Mouse (Mus musculus): Measurements from ENCODE around the gene Clec3a. TPM values are rescaled to one million over a fixed set of nuclear protein-coding genes. Genes with fewer than 3 reads are reported as not detected.

Gene Clec3a
- not detected for polyA plus RNA-seq (2012; fragmentation: generic; extraction: Trizol)

DNA sequence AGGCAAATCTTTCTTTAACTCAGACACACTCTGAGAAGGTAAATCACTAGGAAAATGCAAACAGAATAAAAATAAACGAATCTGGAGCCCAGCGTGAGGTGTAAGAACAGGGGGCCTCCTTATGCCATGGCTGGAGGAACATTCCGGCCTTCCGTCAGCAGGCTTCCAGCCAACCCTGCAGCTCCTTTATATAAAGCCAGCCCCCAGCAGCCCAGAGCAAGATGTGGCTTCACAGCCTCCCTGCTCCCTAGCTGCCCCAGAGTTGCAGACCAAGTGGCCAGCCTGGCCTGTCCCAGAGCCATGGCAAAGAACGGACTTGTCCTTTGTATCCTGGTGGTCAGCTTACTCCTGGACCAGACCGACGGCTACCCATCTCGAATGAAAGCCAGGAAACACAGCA lies at the start of gene Clec3a:
TSS of gene Clec3a (plus strand) at position 301 of the 400 bp plus-strand sequence.
- H3K27me3 ChIP-seq (ENCODE audit: control insufficient read depth, insufficient read depth, insufficient read length): no peaks in the 10 kb centered on the region
- H3K79me2 ChIP-seq (ENCODE audit: control insufficient read depth, insufficient read depth): no peaks in the 10 kb centered on the region
- H3K4me3 ChIP-seq: no peak within 1 kb of the TSS
- H3ac ChIP-seq (ENCODE audit: control insufficient read depth, insufficient read length): no peak within 1 kb of the TSS
- no peaks in the 10 kb centered on the region for H3K36me3 ChIP-seq (ENCODE audit: control insufficient read depth, insufficient read depth)
- H3K4me2 ChIP-seq (ENCODE audit: low read depth): no peak within 1 kb of the TSS
- TF ChIP-seq TCF3 (IDR thresholded peaks at IDR 0.05; ENCODE audit: insufficient read length, low read depth): no peak
- no peak for TF ChIP-seq TCF12 (IDR thresholded peaks at IDR 0.05; ENCODE audit: insufficient read depth, poor library complexity, severe bottlenecking)
- TF ChIP-seq CEBPB (IDR thresholded peaks at IDR 0.05; ENCODE audit: insufficient read depth, poor library complexity, severe bottlenecking): no peak

DNA sequence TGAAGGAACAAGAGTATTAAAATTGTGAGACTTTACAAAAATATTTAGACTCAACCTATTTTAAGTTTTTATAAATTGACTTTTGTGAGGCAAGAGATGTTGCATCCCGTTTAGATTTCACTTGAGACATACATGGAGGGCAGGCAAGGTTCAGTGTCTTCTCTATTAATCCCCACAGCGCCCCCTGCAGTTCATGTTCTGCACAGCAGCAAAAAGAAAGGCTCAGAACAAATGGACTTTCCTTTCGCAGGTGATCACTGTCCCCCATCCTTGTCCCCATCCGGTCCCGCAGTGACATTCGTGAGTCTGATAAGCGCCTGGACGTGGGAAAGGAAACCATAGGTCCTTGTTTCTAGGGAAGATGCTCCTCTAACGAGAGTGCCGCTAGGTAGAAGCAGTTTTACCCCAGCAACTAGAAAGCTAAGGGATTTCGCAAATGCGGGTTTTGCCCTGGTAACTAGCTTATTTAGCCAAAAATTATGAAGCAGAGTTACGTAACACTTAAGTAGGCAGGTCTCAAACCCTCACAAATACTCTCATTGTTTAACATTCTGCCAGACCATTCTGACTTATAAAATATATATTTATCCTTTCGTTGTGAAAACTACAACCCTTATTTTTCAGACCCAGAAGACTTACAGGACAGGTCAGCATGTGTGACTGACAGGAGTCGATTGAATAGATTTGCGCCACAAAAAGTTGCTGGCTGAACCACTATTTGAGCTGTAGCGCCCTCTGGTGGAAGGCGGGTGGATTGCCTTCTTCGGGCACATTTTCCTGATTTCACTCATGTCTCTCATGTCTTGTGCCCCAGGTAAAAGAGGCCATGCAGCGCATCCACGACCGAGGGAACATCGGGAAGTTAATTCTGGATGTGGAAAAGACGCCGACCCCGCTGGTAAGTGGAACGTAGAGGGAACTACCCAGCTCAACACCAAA lies 48.6 kb upstream of the Clec3a start:
- no peak overlapping the region for H3K4me2 ChIP-seq (ENCODE audit: low read depth)
- H3K27me3 ChIP-seq (ENCODE audit: control insufficient read depth, insufficient read depth, insufficient read length): no peaks in the 10 kb centered on the region
- H3ac ChIP-seq (ENCODE audit: control insufficient read depth, insufficient read length): no peak overlapping the region
- H3K4me3 ChIP-seq: no peak overlapping the region
- TF ChIP-seq TCF12 (IDR thresholded peaks at IDR 0.05; ENCODE audit: insufficient read depth, poor library complexity, severe bottlenecking) (no peak), REST (IDR thresholded peaks at IDR 0.05; ENCODE audit: insufficient read depth, insufficient read length) (no peak), MYOG (IDR thresholded peaks at IDR 0.05; ENCODE audit: control insufficient read depth in 1 of 3, insufficient read depth in 1 of 3, insufficient read length in 2 of 3, low read depth in 2 of 3) (no peak), POLR2A (IDR thresholded peaks at IDR 0.05; ENCODE audit: insufficient read length, low read depth) (no peak), MAX (IDR thresholded peaks at IDR 0.05; ENCODE audit: low read depth) (no peak), MYOD1 (IDR thresholded peaks at IDR 0.05; ENCODE audit: control insufficient read depth in 1 of 3, insufficient read length in 2 of 3, low read depth in 2 of 3) (no peak), POLR2AphosphoS2 (IDR thresholded peaks at IDR 0.05; ENCODE audit: insufficient read length, low read depth) (no peak), SRF (IDR thresholded peaks at IDR 0.05; ENCODE audit: control insufficient read depth, insufficient read length, low read depth) (no peak), USF1 (IDR thresholded peaks at IDR 0.05; ENCODE audit: low read depth) (no peak), CEBPB (IDR thresholded peaks at IDR 0.05; ENCODE audit: insufficient read depth, poor library complexity, severe bottlenecking) (no peak), TCF3 (IDR thresholded peaks at IDR 0.05; ENCODE audit: insufficient read length, low read depth) (no peak), E2F4 (IDR thresholded peaks at IDR 0.05; ENCODE audit: insufficient read depth) (no peak)
- no peaks in the 10 kb centered on the region for H3K79me2 ChIP-seq (ENCODE audit: control insufficient read depth, insufficient read depth)
- no peaks in the 10 kb centered on the region for H3K36me3 ChIP-seq (ENCODE audit: control insufficient read depth, insufficient read depth)

DNA sequence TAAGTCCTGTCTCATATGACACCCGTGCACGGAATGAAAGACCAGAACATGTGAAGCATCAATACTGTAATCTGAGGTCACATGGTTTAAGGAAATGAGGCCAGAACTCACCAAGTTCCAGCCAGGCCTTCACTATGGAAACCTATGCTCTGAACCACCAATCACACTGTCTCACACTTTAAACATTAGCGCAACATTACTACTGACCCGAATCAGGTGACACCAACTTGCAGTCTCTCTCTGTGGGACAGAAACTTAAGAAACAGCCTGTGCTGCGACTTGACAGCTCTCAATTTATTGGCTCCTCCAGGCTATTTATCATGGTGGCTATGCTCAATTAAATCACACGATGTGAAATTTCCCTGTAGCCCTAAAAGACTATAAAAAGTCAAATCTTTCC lies 43.5 kb upstream of the Clec3a start:
- H3K4me3 ChIP-seq: no peak overlapping the region
- no peaks in the 10 kb centered on the region for H3K36me3 ChIP-seq (ENCODE audit: control insufficient read depth, insufficient read depth)
- no peak overlapping the region for H3ac ChIP-seq (ENCODE audit: control insufficient read depth, insufficient read length)
- no peaks in the 10 kb centered on the region for H3K79me2 ChIP-seq (ENCODE audit: control insufficient read depth, insufficient read depth)
- H3K27me3 ChIP-seq (ENCODE audit: control insufficient read depth, insufficient read depth, insufficient read length): no peaks in the 10 kb centered on the region
- TF ChIP-seq TCF3 (IDR thresholded peaks at IDR 0.05; ENCODE audit: insufficient read length, low read depth) (no peak), MAX (IDR thresholded peaks at IDR 0.05; ENCODE audit: low read depth) (no peak), TCF12 (IDR thresholded peaks at IDR 0.05; ENCODE audit: insufficient read depth, poor library complexity, severe bottlenecking) (no peak), MYOD1 (IDR thresholded peaks at IDR 0.05; ENCODE audit: control insufficient read depth in 1 of 3, insufficient read length in 2 of 3, low read depth in 2 of 3) (no peak), E2F4 (IDR thresholded peaks at IDR 0.05; ENCODE audit: insufficient read depth) (no peak), REST (IDR thresholded peaks at IDR 0.05; ENCODE audit: insufficient read depth, insufficient read length) (no peak), USF1 (IDR thresholded peaks at IDR 0.05; ENCODE audit: low read depth) (no peak), POLR2A (IDR thresholded peaks at IDR 0.05; ENCODE audit: insufficient read length, low read depth) (no peak), POLR2AphosphoS2 (IDR thresholded peaks at IDR 0.05; ENCODE audit: insufficient read length, low read depth) (no peak), MYOG (IDR thresholded peaks at IDR 0.05; ENCODE audit: control insufficient read depth in 1 of 3, insufficient read depth in 1 of 3, insufficient read length in 2 of 3, low read depth in 2 of 3) (no peak), SRF (IDR thresholded peaks at IDR 0.05; ENCODE audit: control insufficient read depth, insufficient read length, low read depth) (no peak), CEBPB (IDR thresholded peaks at IDR 0.05; ENCODE audit: insufficient read depth, poor library complexity, severe bottlenecking) (no peak)
- H3K4me2 ChIP-seq (ENCODE audit: low read depth): no peak overlapping the region

DNA sequence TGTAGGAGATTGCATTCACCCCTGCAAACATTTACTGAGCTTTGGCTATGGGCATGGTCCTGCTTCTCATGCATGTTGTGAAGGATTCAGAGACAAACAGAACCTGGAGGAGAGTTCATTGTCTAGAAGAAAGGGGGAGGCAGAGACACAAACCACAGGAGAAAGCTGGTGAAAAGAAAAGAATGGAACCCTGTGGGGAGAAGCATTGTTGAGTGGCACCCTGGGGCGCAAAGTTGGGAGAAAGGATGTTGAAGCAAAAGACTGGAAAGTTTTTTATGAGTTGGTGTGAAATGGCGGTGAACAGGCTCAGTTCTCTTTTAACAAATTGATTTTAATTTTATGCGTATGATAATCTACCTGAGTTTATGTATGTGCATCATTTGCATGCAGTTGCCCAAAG lies 33.7 kb upstream of the Clec3a start:
- Histone ChIP-seq H3K36me3 (ENCODE audit: control insufficient read depth, insufficient read depth) (no peaks in the 10 kb centered on the region), H3K27me3 (ENCODE audit: control insufficient read depth, insufficient read depth, insufficient read length) (no peaks in the 10 kb centered on the region), H3K4me2 (ENCODE audit: low read depth) (no peak overlapping the region), H3ac (ENCODE audit: control insufficient read depth, insufficient read length) (no peak overlapping the region), H3K79me2 (ENCODE audit: control insufficient read depth, insufficient read depth) (no peaks in the 10 kb centered on the region), H3K4me3 (no peak overlapping the region)
- TF ChIP-seq TCF12 (IDR thresholded peaks at IDR 0.05; ENCODE audit: insufficient read depth, poor library complexity, severe bottlenecking): no peak
- no peak for TF ChIP-seq TCF3 (IDR thresholded peaks at IDR 0.05; ENCODE audit: insufficient read length, low read depth)
- no peak for TF ChIP-seq MYOG (IDR thresholded peaks at IDR 0.05; ENCODE audit: control insufficient read depth in 1 of 3, insufficient read depth in 1 of 3, insufficient read length in 2 of 3, low read depth in 2 of 3)
- TF ChIP-seq REST (IDR thresholded peaks at IDR 0.05; ENCODE audit: insufficient read depth, insufficient read length): no peak
- TF ChIP-seq POLR2A (IDR thresholded peaks at IDR 0.05; ENCODE audit: insufficient read length, low read depth): no peak
- no peak for TF ChIP-seq MAX (IDR thresholded peaks at IDR 0.05; ENCODE audit: low read depth)
- TF ChIP-seq SRF (IDR thresholded peaks at IDR 0.05; ENCODE audit: control insufficient read depth, insufficient read length, low read depth): no peak
- no peak for TF ChIP-seq CEBPB (IDR thresholded peaks at IDR 0.05; ENCODE audit: insufficient read depth, poor library complexity, severe bottlenecking)
- TF ChIP-seq MYOD1 (IDR thresholded peaks at IDR 0.05; ENCODE audit: control insufficient read depth in 1 of 3, insufficient read length in 2 of 3, low read depth in 2 of 3): no peak
- TF ChIP-seq USF1 (IDR thresholded peaks at IDR 0.05; ENCODE audit: low read depth): no peak
- no peak for TF ChIP-seq POLR2AphosphoS2 (IDR thresholded peaks at IDR 0.05; ENCODE audit: insufficient read length, low read depth)
- TF ChIP-seq E2F4 (IDR thresholded peaks at IDR 0.05; ENCODE audit: insufficient read depth): no peak

Data from myocyte (in vitro differentiated cells).